Mouse (Mus musculus) left cerebral cortex, adult 11 months (tissue): ENCODE measurements around the gene Fam186b.
A peak's percentile ranks its signal among the peaks of the same experiment; 100 is the strongest.

Source experiments
- DNase-seq: peaks from one replicate; pipeline ENCODE4 v3.0.0; 2022; ENCODE audit warnings: low spot score

The Fam186b gene

DNA sequence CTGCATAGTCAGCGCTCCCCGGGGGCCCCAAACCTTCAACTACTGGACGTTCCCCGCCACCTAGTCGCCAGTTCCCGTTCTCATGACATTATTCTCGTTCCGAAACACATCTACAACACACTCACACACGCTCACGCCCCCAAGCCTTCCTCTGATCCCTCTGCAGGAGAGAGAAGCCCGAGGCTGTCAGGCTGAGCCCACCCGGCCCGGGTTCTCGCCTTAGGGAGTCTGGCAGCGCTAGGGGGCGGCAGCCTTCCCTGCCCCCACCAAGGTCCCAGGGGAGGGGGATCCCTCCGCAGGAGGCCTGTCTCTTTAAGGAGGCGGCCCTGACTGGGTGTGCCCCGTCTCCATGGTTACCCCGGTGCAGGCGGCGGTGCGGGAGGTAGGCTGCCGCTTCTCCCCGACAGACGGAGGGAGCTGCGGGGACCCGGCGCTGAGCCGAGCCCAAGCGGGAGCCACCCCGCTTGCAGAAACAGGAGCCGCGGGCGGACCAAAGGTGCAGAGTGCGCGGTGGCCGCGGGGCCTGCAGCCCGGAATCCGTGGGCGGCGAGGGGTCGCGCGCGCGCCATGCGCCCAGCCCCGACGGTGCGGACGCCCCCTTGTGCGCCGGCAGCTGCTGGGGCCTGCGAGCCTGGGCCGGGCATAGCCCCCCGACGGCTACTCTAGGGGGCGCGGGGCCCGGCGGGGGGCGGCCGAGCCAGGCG lies 71.3 kb downstream of the Fam186b start, which contains the start of gene Kcnh3:
TSS of gene Kcnh3 (plus strand) at position 654 of the 704 bp plus-strand sequence.
- peak; percentile 61 for DNase-seq

DNA sequence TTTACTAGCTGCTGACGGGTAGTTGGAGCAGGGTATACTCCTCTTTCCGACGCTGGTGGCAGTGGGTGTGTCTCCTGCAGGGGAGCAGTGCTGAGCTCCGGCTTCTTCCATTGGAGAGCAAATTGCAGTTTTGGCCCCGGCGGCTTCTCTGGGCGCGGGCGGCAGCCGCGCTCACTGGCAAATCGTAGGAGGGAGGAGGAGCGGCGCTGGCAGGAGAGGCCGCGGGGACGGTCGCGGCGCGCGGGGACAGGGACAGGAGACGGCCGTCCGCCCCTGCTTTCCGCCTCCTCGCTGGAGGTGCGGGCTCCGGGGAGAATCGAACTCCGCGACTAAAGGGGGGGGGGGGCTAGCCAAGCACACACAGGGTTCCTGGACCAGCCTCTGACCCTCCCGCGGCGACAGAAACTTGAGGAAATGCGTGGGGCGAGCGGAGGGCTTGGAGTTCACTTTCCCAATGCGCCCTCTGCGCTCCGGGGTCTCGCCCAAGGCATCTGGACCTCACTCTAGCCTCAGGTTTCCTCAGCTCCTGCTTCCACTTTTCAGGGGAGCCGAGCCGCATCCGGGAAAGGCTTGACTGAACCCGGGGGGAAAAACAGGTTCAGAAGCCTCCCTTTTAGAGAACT lies 72.0 kb downstream of the Fam186b start:
- peak; percentile 66 for DNase-seq

DNA sequence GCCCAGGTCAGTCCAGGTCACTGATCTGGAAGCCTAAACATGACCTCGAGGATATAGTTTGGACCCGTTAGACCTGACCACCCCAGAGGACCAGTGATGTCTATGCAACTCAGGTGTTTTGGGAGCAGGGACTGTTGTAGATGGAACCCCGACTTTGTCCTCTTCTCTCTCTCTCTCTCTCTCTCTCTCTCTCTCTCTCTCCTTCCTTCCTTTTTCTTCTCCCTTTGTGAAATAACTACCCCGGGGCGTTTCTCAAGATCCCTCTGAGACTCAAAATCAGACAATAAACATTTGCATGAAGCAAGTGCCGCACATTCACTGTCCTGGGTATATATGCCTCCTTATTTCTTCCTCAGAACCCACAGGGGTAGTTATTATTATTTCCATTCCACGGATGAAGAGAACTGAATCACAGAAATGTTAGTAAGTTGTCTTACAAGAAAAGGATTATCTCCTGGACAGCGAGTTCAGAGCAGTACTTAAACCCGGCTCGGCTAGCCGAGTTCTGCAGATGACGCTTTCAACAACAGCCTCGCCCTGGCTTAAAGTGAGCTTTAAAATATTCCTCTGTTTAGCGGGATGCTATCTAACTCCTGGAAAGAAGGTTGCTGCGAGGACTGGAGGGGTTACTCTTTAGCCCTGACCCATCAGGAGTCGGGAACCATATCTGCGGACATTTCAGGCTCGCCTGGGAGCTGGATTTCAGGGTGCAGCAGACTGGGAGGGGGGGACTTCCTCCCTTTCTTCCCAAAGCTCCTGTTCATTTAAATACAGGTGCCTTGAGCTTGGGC lies 72.7 kb downstream of the Fam186b start:
- DNase-seq = no peak

DNA sequence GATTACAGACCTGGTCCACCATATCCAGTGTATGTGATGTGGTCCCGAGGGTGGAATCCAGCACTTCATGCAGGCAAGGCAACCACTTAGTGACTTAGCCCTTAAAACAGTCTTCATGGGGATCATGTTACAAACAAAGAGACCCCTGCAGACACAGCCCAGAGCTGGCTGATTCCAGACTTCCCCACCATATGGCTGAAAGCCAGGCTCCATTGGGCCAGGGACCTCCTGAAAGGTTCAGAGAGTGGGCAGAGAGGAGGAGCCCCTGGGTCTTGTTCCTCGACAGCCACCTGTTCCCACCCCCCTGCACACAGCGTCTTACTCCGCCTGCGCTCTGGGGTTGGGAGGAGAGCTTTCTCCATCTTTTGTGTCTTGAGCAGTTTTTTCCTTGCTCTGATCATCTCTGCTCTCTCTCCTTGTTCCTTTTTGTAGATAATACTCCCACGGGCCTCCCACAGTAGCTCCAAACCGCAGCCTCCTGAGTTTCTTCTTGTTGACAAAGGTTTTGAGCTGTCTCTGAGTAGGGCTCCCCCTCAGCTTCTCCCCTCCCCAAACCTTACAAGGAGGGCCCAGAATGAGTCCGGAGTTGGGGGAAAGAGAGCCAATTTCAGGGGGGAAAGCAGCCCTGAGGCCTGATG lies 74.3 kb downstream of the Fam186b start:
- DNase-seq = no peak
